Mouse (Mus musculus) neural tube, embryonic 15.5 days (tissue): Measurements from ENCODE around the gene Palld. TPM values are rescaled to one million over a fixed set of nuclear protein-coding genes. Genes with fewer than 3 reads are reported as not detected.

ENCODE experiments used
- ATAC-seq: fragments of 200-750 bp; cut with Nextera tagmentation; 2 replicates; pipeline ENCODE4 v1.8.0; 2017; ENCODE audit warnings: mild to moderate bottlenecking, moderate TSS enrichment, moderate library complexity; ENCODE audit not compliant: low FRiP score
- H3K27ac ChIP-seq: fragments of 300-500 bp; sonication (generic); replicated peaks from 2 replicates; pipeline ENCODE4 v1.5.1; 2015; ENCODE audit warnings: mild to moderate bottlenecking, inconsistent platforms
- H3K27me3 ChIP-seq: fragments of 300-500 bp; sonication (generic); replicated peaks from 2 replicates; pipeline ENCODE4 v1.6.1; 2015; ENCODE audit warnings: inconsistent platforms
- H3K36me3 ChIP-seq: fragments of 300-500 bp; sonication (generic); 2 replicates; pipeline ENCODE4 v1.6.1; 2015; ENCODE audit warnings: inconsistent platforms
- H3K4me1 ChIP-seq: fragments of 300-500 bp; sonication (generic); 2 replicates; pipeline ENCODE4 v1.6.1; 2015; ENCODE audit warnings: inconsistent platforms
- H3K4me2 ChIP-seq: fragments of 300-500 bp; sonication (generic); 2 replicates; pipeline ENCODE4 v1.6.1; 2015; ENCODE audit warnings: inconsistent platforms, mild to moderate bottlenecking, moderate library complexity
- H3K4me3 ChIP-seq: fragments of 300-500 bp; sonication (generic); replicated peaks from 2 replicates; pipeline ENCODE4 v1.5.1; 2015; ENCODE audit warnings: mild to moderate bottlenecking, inconsistent platforms
- H3K9ac ChIP-seq: fragments of 300-500 bp; sonication (generic); replicated peaks from 2 replicates; pipeline ENCODE4 v1.6.1; 2015; ENCODE audit warnings: mild to moderate bottlenecking, inconsistent platforms
- H3K9me3 ChIP-seq: fragments of 300-500 bp; sonication (generic); replicated peaks from 2 replicates; pipeline ENCODE4 v1.6.1; 2016; ENCODE audit warnings: inconsistent platforms
- WGBS: fragments of 180-500 bp; shearing (Covaris S2); methylation state at CpG from one replicate; pipeline ENCODE4 v1.1.7; 2015; ENCODE audit warnings: mixed read lengths; 5-methylcytosine and 5-hydroxymethylcytosine counted together
- polyA plus RNA-seq: library from polyadenylated mRNA; unstranded; fragments of >200 nt; fragmentation: Nextera tagmentation; extraction: Ambion mirVana; gene quantifications from 2 replicates; pipeline ENCODE4 v1.2.1, GENCODE M21; 2015

Palld gene
- polyA plus RNA-seq, 1 experiment from 2014 or later: 16.0 TPM

DNA sequence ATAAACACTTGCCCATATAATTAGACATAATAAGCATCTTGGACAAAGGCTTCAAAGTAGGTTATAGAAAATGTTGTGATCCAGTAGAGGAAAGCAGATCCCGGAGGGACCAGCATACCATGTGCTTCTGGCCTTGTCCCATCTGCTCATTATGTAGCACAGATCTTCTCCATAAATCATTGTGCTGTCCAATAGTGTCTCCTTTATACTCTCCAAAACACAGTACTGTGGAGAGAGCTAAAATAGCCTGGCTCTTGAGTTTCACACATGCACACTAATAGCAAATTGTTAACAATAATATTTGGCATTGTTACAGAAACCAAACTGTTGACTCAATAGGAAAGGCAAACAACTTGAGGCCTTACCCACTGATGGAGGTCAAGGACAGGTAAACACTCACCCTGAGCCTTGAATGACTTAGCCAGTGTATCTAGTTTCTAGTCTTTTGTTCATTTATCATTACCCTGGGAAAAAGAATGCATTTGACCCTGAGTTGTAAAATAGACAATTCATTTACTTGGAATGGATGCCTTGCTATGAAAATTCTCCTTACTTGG, 105.0 kb downstream of the Palld start:
- no peaks in the 10 kb centered on the region for H3K27me3 ChIP-seq
- WGBS: 53% methylated on average over 1 of the region's 1 CpGs
- no peak overlapping the region for H3K27ac ChIP-seq
- H3K36me3 ChIP-seq: no peaks in the 10 kb centered on the region
- no peak for ATAC-seq
- no peak overlapping the region for H3K4me3 ChIP-seq
- H3K4me2 ChIP-seq: no peak overlapping the region
- no peaks in the 10 kb centered on the region for H3K9me3 ChIP-seq
- H3K4me1 ChIP-seq: no peaks in the 10 kb centered on the region
- H3K9ac ChIP-seq: no peak overlapping the region

DNA sequence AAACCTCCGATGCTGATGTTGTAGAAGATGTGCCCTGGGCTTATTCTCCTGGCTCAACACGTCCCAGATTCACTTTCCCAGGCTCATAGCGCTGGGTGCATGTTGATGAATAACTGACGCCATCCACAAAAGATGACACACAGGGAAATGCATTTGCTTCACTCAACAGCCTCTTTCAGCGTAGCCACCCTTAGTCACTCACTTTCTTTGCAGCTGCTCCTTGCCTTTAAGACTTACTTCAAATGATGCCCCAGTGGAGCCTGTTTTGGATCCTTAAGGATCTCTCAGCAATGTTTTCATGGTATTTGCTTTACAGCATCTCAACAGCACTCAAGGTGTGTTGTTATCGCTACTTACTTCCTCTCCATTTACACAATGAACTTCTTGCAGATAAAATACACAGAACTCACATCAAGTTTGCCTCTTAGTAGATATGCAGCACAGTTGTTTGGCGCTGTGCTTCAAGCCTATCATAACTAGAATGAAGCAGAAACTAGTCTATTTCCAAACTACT, 105.9 kb downstream of the Palld start:
- Histone ChIP-seq H3K9ac (no peak overlapping the region), H3K27ac (no peak overlapping the region), H3K9me3 (no peaks in the 10 kb centered on the region), H3K4me2 (no peak overlapping the region), H3K27me3 (no peaks in the 10 kb centered on the region), H3K36me3 (no peaks in the 10 kb centered on the region), H3K4me1 (no peaks in the 10 kb centered on the region), H3K4me3 (no peak overlapping the region)
- no peak for ATAC-seq
- 88% methylated on average over 7 of the region's 7 CpGs for WGBS

DNA sequence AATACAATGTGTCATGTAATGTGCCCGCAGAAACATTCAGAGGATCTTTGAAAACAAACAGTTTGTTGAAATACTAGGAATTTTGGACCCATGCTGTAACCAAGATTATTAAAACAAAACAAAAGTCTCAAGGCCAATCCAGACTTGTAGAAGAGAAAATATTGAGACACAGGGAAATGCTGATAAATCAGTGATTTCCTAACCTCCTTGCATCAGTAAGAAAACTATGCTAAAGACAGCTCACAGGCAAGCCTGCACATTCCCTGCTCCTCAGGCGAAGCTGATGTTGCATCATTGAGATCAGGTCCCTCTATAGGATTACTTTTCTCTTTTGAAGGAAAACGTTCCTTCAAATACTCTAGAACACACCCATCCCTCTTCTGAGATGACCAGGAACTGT, 112.5 kb downstream of the Palld start:
- ATAC-seq: no peak
- WGBS: 87% methylated on average over 3 of the region's 3 CpGs
- Histone ChIP-seq H3K4me1 (no peaks in the 10 kb centered on the region), H3K9ac (no peak overlapping the region), H3K27ac (no peak overlapping the region), H3K27me3 (no peaks in the 10 kb centered on the region), H3K4me2 (no peak overlapping the region), H3K4me3 (no peak overlapping the region), H3K9me3 (no peaks in the 10 kb centered on the region), H3K36me3 (no peaks in the 10 kb centered on the region)

DNA sequence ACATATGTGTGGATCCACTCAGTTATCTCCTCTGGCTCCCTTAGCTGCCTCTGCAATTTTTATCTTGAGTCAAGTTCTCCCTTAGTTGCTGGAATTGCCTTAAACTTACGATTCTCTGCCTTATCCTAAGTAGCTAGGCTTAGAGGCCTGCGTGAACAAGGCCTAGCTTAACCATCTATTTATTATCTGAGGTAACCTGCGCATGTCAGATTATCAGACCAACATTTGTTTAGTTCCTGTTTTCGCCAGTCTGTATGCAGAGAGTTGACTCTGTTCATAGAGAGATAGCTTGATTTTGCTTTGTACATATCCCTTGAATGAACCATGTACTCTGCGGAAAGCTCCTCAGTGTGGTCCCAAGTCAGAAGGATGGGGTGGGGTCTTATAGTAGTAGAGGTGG, 113.2 kb downstream of the Palld start:
- 89% methylated on average over 5 of the region's 5 CpGs for WGBS
- no peak overlapping the region for H3K27ac ChIP-seq
- no peak overlapping the region for H3K4me3 ChIP-seq
- H3K27me3 ChIP-seq: no peaks in the 10 kb centered on the region
- H3K4me1 ChIP-seq: no peaks in the 10 kb centered on the region
- H3K36me3 ChIP-seq: no peaks in the 10 kb centered on the region
- ATAC-seq: no peak
- no peaks in the 10 kb centered on the region for H3K9me3 ChIP-seq
- H3K4me2 ChIP-seq: no peak overlapping the region
- H3K9ac ChIP-seq: no peak overlapping the region

DNA sequence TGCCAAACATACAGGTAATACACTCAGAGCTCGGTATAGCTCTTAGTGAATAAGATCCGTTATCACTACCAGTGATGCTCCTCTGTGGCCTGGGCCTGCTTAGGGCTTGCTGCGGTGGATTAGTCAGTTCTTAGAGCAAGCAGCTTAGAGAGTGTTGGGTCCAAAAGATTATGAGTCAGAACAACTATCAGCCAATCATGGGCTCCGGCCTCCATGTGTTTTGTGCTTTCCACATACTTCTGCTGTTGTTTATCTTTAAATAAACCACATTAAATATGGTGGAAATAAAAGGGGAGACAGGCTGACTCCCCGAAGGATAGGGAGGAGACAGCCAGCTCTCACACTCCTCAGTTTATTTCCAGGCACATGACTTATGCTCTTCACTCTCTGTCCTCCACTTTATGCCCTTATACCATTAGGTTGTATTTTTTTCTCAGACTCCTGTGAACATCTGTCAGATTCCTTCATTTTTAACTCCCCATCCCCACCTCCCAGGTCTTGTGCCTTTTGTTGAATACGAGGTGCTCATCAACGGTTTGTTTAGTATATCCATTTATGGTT, 119.5 kb downstream of the Palld start:
- ATAC-seq: no peak
- no peaks in the 10 kb centered on the region for H3K36me3 ChIP-seq
- H3K4me2 ChIP-seq: no peak overlapping the region
- H3K4me1 ChIP-seq: no peaks in the 10 kb centered on the region
- no peaks in the 10 kb centered on the region for H3K27me3 ChIP-seq
- no peaks in the 10 kb centered on the region for H3K9me3 ChIP-seq
- H3K27ac ChIP-seq: no peak overlapping the region
- H3K9ac ChIP-seq: no peak overlapping the region
- no peak overlapping the region for H3K4me3 ChIP-seq
- WGBS: 83% methylated on average over 7 of the region's 7 CpGs

DNA sequence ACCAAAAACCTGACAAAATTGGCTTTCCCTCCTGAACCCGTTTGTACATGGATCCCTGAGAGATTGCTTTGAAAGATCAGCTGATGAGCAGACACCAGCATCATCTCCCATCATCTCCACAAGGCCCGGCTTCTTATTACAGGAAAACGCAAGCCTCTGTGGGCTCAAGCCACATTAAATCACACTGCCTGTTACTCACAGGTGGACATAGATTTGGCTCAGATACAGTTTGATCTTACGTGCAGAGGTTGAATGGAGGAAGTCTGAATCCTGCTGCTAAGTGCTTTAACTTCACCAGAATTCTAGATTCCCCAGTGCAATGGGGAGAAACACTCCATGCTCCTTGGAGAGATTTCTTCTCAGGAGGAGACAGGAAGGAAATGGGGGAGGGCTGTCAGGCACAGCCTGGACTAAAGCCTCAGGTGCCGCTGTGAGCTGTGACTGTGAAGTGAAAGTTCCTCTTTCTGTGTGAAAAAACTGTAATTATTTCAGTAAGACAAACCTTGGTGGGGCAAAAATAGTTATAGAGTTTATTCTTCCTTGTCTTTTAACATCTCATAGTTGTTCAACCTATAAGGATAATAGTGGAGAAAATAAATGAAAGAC, 121.7 kb downstream of the Palld start:
- no peak overlapping the region for H3K4me3 ChIP-seq

DNA sequence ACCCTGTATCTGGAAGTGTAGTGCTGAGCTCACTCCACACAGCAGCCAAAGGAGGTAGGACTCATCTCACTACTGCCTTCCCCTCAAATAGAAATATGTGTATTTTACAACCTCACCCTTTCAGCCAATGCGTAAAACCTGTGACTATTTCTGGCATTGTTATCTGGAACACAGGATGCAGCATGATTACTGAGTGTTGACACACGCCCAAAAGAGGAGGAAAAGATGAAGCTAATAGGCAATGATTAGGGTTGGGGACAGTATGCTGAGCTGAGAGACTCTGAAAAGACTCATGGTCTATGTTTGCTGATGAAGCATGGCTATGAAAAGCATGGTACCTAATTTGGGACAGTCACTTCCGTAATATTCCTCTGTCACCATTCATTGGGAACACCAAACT, 124.3 kb downstream of the Palld start:
- Histone ChIP-seq H3K4me3 (no peak overlapping the region), H3K36me3 (no peaks in the 10 kb centered on the region), H3K27me3 (no peaks in the 10 kb centered on the region), H3K4me1 (0 out of 2 replicates have a peak, but pooled peaks cover 3% of the 10 kb centered on the region), H3K27ac (no peak overlapping the region), H3K4me2 (no peak overlapping the region), H3K9ac (no peak overlapping the region), H3K9me3 (no peaks in the 10 kb centered on the region)
- 88% methylated on average over 3 of the region's 3 CpGs for WGBS
- ATAC-seq: no peak

More for the DNA sequence above, 121.7 kb downstream of the Palld start:
- no peak overlapping the region for H3K9ac ChIP-seq
- no peak overlapping the region for H3K4me2 ChIP-seq
- no peak for ATAC-seq
- no peaks in the 10 kb centered on the region for H3K36me3 ChIP-seq
- H3K27me3 ChIP-seq: no peaks in the 10 kb centered on the region
- WGBS: 74% methylated on average over 5 of the region's 5 CpGs
- 0 out of 2 replicates have a peak, but pooled peaks cover 3% of the 10 kb centered on the region for H3K4me1 ChIP-seq
- H3K27ac ChIP-seq: no peak overlapping the region
- no peaks in the 10 kb centered on the region for H3K9me3 ChIP-seq

DNA sequence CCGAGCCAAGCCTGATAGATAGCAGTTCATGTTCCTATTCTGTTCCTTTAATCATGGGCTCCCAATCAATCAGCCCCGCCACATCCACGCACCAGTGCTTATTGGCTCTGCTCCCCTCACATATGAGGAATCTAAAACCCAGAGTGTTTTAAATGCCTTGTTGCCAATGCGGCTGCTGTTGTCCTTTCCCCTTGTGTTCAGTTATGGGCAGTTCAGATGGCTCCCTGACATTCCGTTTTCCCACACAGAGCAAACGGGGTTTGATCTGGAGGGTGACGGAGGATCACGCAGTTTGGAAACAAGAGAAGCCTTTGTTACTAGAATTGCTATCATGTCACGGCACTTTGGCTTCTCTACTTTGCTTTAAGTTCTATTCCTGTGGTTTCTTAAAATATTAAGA, 125.9 kb downstream of the Palld start:
- Histone ChIP-seq H3K36me3 (no peaks in the 10 kb centered on the region), H3K4me1 (0 out of 2 replicates have a peak, but pooled peaks cover 3% of the 10 kb centered on the region), H3K4me3 (no peak overlapping the region), H3K9ac (no peak overlapping the region), H3K4me2 (peak overlapping the region; percentile 7; the same call in 1 of the 2 replicates), H3K27me3 (no peaks in the 10 kb centered on the region), H3K27ac (no peak overlapping the region), H3K9me3 (no peaks in the 10 kb centered on the region)
- ATAC-seq: no peak
- 54% methylated on average over 9 of the region's 9 CpGs for WGBS

DNA sequence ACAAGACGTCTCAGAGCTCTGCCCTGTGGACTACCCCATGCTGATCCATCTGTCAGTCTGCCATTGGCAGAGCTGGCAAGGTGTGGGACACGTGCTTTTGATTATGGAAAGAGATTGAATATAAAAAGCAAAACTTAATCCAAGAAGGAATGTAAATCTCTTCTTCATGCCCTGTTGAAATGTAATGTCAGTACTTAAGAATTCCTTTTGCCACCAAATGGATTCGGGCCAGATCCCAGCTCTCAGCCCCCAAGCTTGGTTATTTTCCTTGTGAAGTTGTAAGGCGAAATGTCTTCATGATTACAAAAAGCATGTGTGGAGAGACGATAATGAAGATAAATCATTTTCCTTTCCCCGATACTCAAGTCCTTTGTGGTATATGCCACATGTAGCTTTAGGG, 126.6 kb downstream of the Palld start:
- H3K4me1 ChIP-seq: 0 out of 2 replicates have a peak, but pooled peaks cover 3% of the 10 kb centered on the region
- H3K4me2 ChIP-seq: no peak overlapping the region
- no peak for ATAC-seq
- no peak overlapping the region for H3K4me3 ChIP-seq
- H3K9me3 ChIP-seq: no peaks in the 10 kb centered on the region
- no peaks in the 10 kb centered on the region for H3K36me3 ChIP-seq
- H3K27me3 ChIP-seq: no peaks in the 10 kb centered on the region
- H3K27ac ChIP-seq: no peak overlapping the region
- H3K9ac ChIP-seq: no peak overlapping the region
- WGBS: 77% methylated on average over 6 of the region's 6 CpGs

DNA sequence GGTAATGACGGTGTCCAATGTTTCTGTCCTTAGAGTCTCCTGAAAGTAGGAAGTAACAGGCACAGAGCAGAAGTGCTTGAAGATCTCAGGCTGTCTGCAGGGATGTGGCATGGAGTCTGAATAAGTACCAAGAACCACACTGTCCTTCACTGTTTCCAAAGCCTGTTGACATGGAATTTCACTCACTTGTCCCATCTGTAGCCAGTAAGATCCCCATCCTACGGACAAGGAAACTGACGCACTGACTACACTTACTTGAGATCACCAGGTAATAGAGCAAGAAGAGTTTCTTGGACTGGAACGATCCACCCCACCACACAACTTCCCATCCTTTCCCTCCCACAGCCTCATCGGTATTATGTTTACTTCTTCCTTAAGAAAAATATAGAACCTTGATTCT, 128.3 kb downstream of the Palld start:
- no peak for ATAC-seq
- no peak overlapping the region for H3K4me3 ChIP-seq
- 95% methylated on average over 5 of the region's 5 CpGs for WGBS
- H3K9me3 ChIP-seq: no peaks in the 10 kb centered on the region
- H3K36me3 ChIP-seq: no peaks in the 10 kb centered on the region
- H3K4me1 ChIP-seq: 0 out of 2 replicates have a peak, but pooled peaks cover 3% of the 10 kb centered on the region
- H3K4me2 ChIP-seq: no peak overlapping the region
- no peak overlapping the region for H3K27ac ChIP-seq
- no peaks in the 10 kb centered on the region for H3K27me3 ChIP-seq
- H3K9ac ChIP-seq: no peak overlapping the region

DNA sequence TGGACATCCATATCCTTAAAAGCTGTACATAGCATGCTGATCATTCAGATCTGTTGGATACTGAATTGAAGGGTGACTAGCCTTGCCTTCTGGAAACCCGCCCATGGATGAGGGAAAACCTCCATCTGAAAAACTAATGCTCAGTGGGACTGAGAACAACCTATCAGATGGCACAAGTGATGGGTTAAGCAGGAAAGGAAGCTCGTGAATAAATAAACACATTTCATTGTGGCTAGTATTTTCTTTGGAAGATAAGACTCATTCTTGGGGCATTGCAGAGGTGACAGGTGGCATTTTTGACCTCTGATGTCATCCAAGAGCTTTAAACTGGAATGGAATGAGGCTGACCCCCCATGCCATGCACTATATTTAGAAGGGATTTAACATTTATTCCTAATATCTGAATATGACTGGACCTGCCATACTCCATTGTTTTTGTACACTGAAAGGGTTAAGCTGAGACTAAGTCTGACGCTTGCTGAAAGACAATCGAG, 128.8 kb downstream of the Palld start:
- 71% methylated on average over 4 of the region's 4 CpGs for WGBS

DNA sequence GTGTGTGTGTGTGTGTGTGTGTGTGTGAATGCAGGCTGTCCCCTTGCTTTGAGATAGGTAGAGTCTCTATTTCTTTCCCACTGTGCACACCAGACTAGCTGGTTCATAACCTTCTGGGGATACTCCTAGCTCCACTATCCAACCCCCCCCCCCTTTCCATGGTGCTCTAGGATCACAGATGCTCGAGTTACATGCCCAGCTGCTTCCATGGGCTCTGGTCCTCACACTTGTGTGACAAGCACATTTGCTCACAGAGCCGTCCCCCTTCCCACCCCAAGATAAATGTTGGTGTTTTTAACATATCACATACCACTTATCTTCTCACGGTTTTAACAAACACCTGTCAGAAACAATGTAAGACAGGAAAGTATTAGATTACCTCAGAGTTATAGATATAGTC, 131.2 kb downstream of the Palld start:
- H3K4me3 ChIP-seq: no peak overlapping the region
- no peaks in the 10 kb centered on the region for H3K36me3 ChIP-seq
- H3K9me3 ChIP-seq: no peaks in the 10 kb centered on the region
- H3K4me2 ChIP-seq: no peak overlapping the region
- 0 out of 2 replicates have a peak, but pooled peaks cover under 1% of the 10 kb centered on the region for H3K4me1 ChIP-seq
- H3K27ac ChIP-seq: no peak overlapping the region
- no peak overlapping the region for H3K9ac ChIP-seq
- no peaks in the 10 kb centered on the region for H3K27me3 ChIP-seq
- ATAC-seq: no peak
- 79% methylated on average over 3 of the region's 3 CpGs for WGBS

More for the DNA sequence above, 128.8 kb downstream of the Palld start:
- Histone ChIP-seq H3K27ac (no peak overlapping the region), H3K36me3 (no peaks in the 10 kb centered on the region), H3K4me3 (no peak overlapping the region), H3K4me1 (0 out of 2 replicates have a peak, but pooled peaks cover 3% of the 10 kb centered on the region), H3K27me3 (no peaks in the 10 kb centered on the region), H3K9ac (no peak overlapping the region), H3K4me2 (no peak overlapping the region), H3K9me3 (no peaks in the 10 kb centered on the region)
- ATAC-seq: no peak
